Mouse (Mus musculus) E14TG2a.4 (cell line): Measurements from ENCODE around the gene Cdca7.

Experiments used
- H3K27me3 ChIP-seq: 2 replicates; pipeline ENCODE4 v1.6.1; 2014; ENCODE audit warnings: low read length, control low read depth; ENCODE audit not compliant: insufficient read depth
- H3K36me3 ChIP-seq: 2 replicates; pipeline ENCODE4 v1.6.1; 2014; ENCODE audit warnings: low read length, control low read depth; ENCODE audit not compliant: insufficient read depth
- H3K4me1 ChIP-seq: replicated peaks from 2 replicates; pipeline ENCODE4 v1.6.1; 2014; ENCODE audit warnings: low read depth, low read length, control low read depth
- H3K4me3 ChIP-seq: replicated peaks from 2 replicates; pipeline ENCODE4 v1.5.1; 2014; ENCODE audit warnings: mild to moderate bottlenecking, low read length
- H3K9me3 ChIP-seq: 2 replicates; pipeline ENCODE4 v1.6.1; 2014; ENCODE audit warnings: low read length, control low read depth
- CTCF ChIP-seq: conservative IDR thresholded peaks from 2 replicates; pipeline ENCODE4 v1.5.1; 2014; ENCODE audit warnings: low read length
- NANOG ChIP-seq: IDR thresholded peaks from 2 replicates; pipeline ENCODE4 v1.6.1; 2014; ENCODE audit warnings: borderline replicate concordance, low read length, mixed read lengths
- POU5F1 ChIP-seq: IDR thresholded peaks from 2 replicates; pipeline ENCODE4 v1.6.1; 2014; ENCODE audit warnings: low read length, borderline replicate concordance

Gene Cdca7

GRCm38 (mm10) chr2:72502041-72502813 is 26.3 kb downstream of the Cdca7 start:
- H3K4me1 ChIP-seq, result peaks cover 33% of the 10 kb centered on the region
- peaks cover 58% of the 10 kb centered on the region for H3K27me3 ChIP-seq
- no peak overlapping the region for H3K4me3 ChIP-seq
- H3K9me3 ChIP-seq, result peaks cover 4% of the 10 kb centered on the region; the same call in 1 of the 2 replicates
- no peak for TF ChIP-seq POU5F1
- H3K36me3 ChIP-seq, result no peaks in the 10 kb centered on the region

- TF ChIP-seq NANOG (peak; percentile 23; the same call in 1 of the 2 replicates), CTCF (no peak)
- peaks cover 44% of the 10 kb centered on the region for H3K27me3 ChIP-seq
- H3K4me3 ChIP-seq, result no peak overlapping the region
- peaks cover 47% of the 10 kb centered on the region for H3K4me1 ChIP-seq
- peaks cover 4% of the 10 kb centered on the region; the same call in 1 of the 2 replicates for H3K9me3 ChIP-seq
- no peaks in the 10 kb centered on the region for H3K36me3 ChIP-seq
These were observed 27.7 kb downstream of the Cdca7 start for GRCm38 (mm10) chr2:72503646-72504045.

GRCm38 (mm10) chr2:72507855-72508635 is 32.1 kb downstream of the Cdca7 start:
- TF ChIP-seq CTCF (no peak), NANOG (peak; percentile 71; the same call in 1 of the 2 replicates)
- H3K4me3 ChIP-seq, result no peak overlapping the region
- no peaks in the 10 kb centered on the region for H3K36me3 ChIP-seq
- no peaks in the 10 kb centered on the region for H3K9me3 ChIP-seq
- H3K27me3 ChIP-seq, result peaks cover 5% of the 10 kb centered on the region; the same call in 1 of the 2 replicates
- peaks cover 45% of the 10 kb centered on the region for H3K4me1 ChIP-seq

GRCm38 (mm10) chr2:72508891-72509290 is 32.9 kb downstream of the Cdca7 start:
- TF ChIP-seq POU5F1, result no peak
- TF ChIP-seq NANOG, result no peak
- no peak for TF ChIP-seq CTCF

GRCm38 (mm10) chr2:72515526-72515925 is 39.6 kb downstream of the Cdca7 start:
- H3K36me3 ChIP-seq, result no peaks in the 10 kb centered on the region
- H3K27me3 ChIP-seq, result peaks cover 27% of the 10 kb centered on the region
- H3K4me1 ChIP-seq, result peaks cover 41% of the 10 kb centered on the region
- no peaks in the 10 kb centered on the region for H3K9me3 ChIP-seq
- H3K4me3 ChIP-seq, result peak overlapping the region; percentile 51; the same call in 1 of the 2 replicates
- no peak for TF ChIP-seq CTCF
- no peak for TF ChIP-seq POU5F1

More at GRCm38 (mm10) chr2:72508891-72509290, 32.9 kb downstream of the Cdca7 start:
- Histone ChIP-seq H3K9me3 (no peaks in the 10 kb centered on the region), H3K4me1 (peaks cover 38% of the 10 kb centered on the region), H3K4me3 (no peak overlapping the region), H3K27me3 (no peaks in the 10 kb centered on the region; the same call in 1 of the 2 replicates), H3K36me3 (no peaks in the 10 kb centered on the region)

GRCm38 (mm10) chr2:72515971-72516719 is 40.2 kb downstream of the Cdca7 start:
- Histone ChIP-seq H3K36me3 (no peaks in the 10 kb centered on the region), H3K4me1 (peaks cover 41% of the 10 kb centered on the region), H3K27me3 (peaks cover 29% of the 10 kb centered on the region), H3K4me3 (peak overlapping the region; percentile 52), H3K9me3 (no peaks in the 10 kb centered on the region)
- TF ChIP-seq CTCF, result peak; percentile 90
- TF ChIP-seq POU5F1, result no peak

GRCm38 (mm10) chr2:72516720-72517089 is 40.7 kb downstream of the Cdca7 start:
- TF ChIP-seq CTCF (no peak), NANOG (no peak), POU5F1 (no peak)
- Histone ChIP-seq H3K9me3 (no peaks in the 10 kb centered on the region), H3K36me3 (no peaks in the 10 kb centered on the region), H3K4me3 (peak overlapping the region; percentile 52), H3K4me1 (peaks cover 42% of the 10 kb centered on the region), H3K27me3 (peaks cover 29% of the 10 kb centered on the region)

- Histone ChIP-seq H3K9me3 (peaks cover 2% of the 10 kb centered on the region), H3K4me3 (no peak overlapping the region), H3K36me3 (no peaks in the 10 kb centered on the region), H3K4me1 (peaks cover 19% of the 10 kb centered on the region), H3K27me3 (peaks cover 14% of the 10 kb centered on the region)
- TF ChIP-seq POU5F1, result no peak
- TF ChIP-seq CTCF, result no peak
- TF ChIP-seq NANOG, result no peak
These were observed 48.1 kb downstream of the Cdca7 start for GRCm38 (mm10) chr2:72524022-72524421.
